Mouse (Mus musculus): Measurements from ENCODE around the gene Hck. TPM values are rescaled to one million over a fixed set of nuclear protein-coding genes. Genes with fewer than 3 reads are reported as not detected.

The Hck gene
- total RNA-seq, 2 experiments from 2014 or later = 3.6 to 3.8 TPM

DNA sequence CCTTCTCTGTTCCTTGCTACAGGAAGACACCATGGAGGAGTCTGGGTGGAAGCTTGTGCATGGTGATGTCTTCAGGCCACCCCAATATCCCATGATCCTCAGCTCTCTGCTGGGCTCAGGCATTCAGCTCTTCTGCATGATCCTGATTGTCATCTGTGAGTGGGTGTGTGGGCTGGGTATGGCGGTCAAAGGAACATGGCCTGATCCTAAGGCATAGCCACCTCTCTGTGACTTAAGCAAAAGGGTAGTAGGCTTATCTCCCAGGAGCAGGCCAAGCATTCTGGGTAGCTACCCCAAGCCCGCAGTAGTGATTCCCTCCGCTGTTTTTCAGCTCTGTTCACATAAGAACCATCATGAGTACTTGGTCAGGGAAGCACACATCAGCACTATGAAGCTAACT is 86.0 kb downstream of the Hck start:
- intact Hi-C loops (cut with DNase I) = no loop called here
- no peak for DNase-seq

GRCm38 (mm10) chr2:153198485-153198884 is 90.2 kb downstream of the Hck start:
- no peak for DNase-seq
- intact Hi-C loops (cut with DNase I) = no loop called here

DNA sequence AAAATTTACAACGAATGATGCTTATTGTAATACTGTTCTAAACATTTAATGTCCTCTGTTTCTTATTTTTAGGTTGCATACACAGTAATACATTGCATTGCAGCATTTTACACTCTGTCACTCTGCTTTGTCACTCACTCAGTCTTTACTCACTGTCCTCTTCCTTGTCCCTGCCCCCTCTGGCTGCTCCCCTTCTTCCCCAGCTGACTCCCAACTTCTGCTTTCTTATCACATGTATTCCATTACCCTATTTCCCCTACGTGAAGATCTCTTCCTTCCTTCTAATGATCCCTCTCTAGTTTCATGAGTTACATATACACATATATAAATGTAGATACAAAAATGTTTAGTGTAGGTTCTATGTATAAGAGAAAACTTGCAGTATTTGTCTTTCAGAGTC is 90.8 kb downstream of the Hck start:
- intact Hi-C loops (cut with DNase I) = no loop called here
- DNase-seq = no peak

Other genes with a start within 250 kb of the Hck start
- not detected for gene Mylk2, start 197.1 kb upstream of the Hck start, total RNA-seq (2021)
- gene Foxs1, start 175.3 kb upstream of the Hck start, total RNA-seq (2021) = 1 to 10 TPM; 1.6 TPM
- gene Dusp15, start 156.8 kb upstream of the Hck start, total RNA-seq (2021) = 10 to 100 TPM; 18.3 to 22.2 TPM
- 1 to 10 TPM; 3.3 to 5.2 TPM for gene Ttll9, start 146.0 kb upstream of the Hck start, total RNA-seq (2021)
- 10 to 100 TPM; 91.7 to 92.5 TPM for gene Pdrg1, start 93.0 kb upstream of the Hck start, total RNA-seq (2021)
- gene Xkr7, start 76.6 kb upstream of the Hck start, total RNA-seq (2021) = 10 to 100 TPM; 23.2 to 23.4 TPM
- 1 to 10 TPM; 3.0 to 4.7 TPM for gene Ccm2l, start 42.5 kb upstream of the Hck start, total RNA-seq (2021)
- gene Tm9sf4, start 52.8 kb downstream of the Hck start, total RNA-seq (2021) = 100 to 1,000 TPM; 118 to 120 TPM
- gene Tspyl3, start 117.0 kb downstream of the Hck start, total RNA-seq (2021) = 10 to 100 TPM; 36.3 to 37.3 TPM
- gene Plagl2, start 133.0 kb downstream of the Hck start, total RNA-seq (2021) = 1 to 10 TPM; 6.8 to 8.6 TPM
- 10 to 100 TPM; 23.2 to 23.3 TPM for gene Pofut1, start 133.1 kb downstream of the Hck start, total RNA-seq (2021)
- gene Kif3b, start 182.9 kb downstream of the Hck start, total RNA-seq (2021) = 100 to 1,000 TPM; 109 to 110 TPM
- gene Asxl1, start 237.4 kb downstream of the Hck start, total RNA-seq (2021) = 10 to 100 TPM; 53.4 to 53.9 TPM